Mouse (Mus musculus) gastrocnemius, postnatal 36 days (tissue): ENCODE measurements around the gene Mfsd6. TPM values are rescaled to one million over a fixed set of nuclear protein-coding genes. Genes with fewer than 3 reads are reported as not detected.

Source experiments
- DNase-seq, 2 experiments: peaks; one replicate each; pipeline ENCODE4 v3.0.0; 2022
- intact Hi-C: fragments of 180-260 bp; cut with DNase I; formaldehyde crosslinking; loops from one replicate; pipeline ENCODE4 v1.15.1; 2025
- total RNA-seq, 2 experiments: library from RNA; stranded (reverse); gene quantifications; 2 replicates each; pipeline ENCODE4 v1.2.3; 2021

The Mfsd6 gene
- total RNA-seq, 2 experiments from 2014 or later: 5.8 to 6.5 TPM

- intact Hi-C loops: no loop called here
- DNase-seq: no peak
Observed at GRCm38 (mm10) chr1:52650066-52650465, 77.2 kb downstream of the Mfsd6 start.

DNA sequence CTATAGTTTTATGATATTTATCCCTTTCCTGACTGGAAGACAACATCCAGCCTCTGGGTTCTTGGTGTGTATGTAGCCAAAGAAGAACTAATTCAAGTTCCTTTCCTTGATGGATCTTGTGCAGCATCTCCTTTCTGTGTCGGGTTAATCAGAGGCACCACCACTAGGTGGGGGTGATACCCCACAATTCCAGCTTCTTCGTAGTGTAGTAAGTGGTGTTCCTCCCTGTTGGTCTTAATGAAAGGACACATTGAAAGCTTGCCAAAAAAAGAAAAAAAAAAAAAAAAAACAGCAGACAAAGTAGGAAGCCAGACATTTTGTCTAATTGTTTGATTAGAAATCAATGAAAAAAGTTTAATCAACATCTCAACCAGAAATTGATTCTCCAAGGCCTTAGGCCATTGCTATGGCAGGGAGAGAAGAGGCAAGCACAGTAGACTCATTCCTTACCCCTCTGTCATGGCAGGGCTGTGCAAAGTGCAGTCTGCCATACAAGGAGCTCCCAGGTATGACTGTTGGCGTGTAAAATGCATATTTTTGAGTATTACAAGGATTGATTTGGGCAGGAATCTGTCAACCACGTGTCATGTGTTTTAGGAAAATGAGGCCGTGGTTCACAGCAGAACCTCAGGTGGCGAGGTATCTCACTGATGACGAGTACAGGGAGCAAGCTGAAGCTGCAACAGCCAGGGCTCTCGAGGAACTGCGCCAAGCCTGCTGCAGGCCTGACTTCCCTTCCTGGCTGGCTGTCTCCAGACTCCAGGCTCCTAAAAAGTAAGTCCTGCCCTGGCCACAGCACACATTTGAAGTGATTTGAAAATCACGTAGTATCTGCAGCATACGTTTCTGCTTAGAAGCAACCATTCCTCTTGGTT is 78.9 kb downstream of the Mfsd6 start:
- intact Hi-C loops: no loop called here
- peak; percentile 47 to 66 for DNase-seq

GRCm38 (mm10) chr1:52640736-52641135 is 86.5 kb downstream of the Mfsd6 start:
- intact Hi-C loops: no loop called here
- DNase-seq: no peak

DNA sequence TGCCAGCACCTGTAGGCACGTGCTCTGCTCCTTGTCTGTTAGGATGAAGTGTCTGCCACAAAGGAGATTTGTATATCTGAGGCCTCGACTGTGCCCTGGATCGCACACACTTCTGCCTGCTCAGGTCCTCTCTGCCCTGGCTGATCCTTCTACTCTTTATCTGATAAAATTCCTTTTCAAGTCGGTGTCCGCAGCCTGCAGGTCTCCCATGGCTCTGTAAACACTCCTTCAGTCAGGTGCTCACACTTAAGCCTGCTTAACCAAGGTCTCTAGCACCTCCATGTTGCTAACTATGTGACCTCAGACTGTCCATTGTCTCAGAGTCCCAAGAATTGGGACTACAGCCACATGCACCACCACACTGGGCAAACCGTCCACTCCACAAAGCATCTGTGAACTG is 87.0 kb downstream of the Mfsd6 start:
- intact Hi-C loops: no loop called here

DNA sequence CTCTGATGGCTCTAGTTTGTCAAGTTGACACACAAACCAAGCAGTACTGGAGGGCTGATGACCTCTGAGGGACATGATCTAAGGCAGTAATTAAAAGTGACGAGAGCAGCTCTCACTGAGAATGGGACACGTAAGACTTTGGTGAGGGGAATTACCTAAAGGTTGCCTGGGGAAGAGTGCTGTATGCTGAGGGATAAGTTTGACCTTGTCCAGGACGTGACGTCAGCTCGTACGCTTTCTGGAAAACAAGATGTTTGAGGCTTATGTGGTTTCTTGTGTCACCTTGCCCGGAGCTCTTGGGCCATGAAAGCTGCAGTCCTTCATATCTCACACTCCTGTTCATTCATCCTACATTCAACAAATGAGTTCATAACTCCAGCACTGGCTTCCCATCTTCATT is 88.2 kb downstream of the Mfsd6 start:
- intact Hi-C loops: loop anchor here (10.0 kb wide), 2 partner anchors 334 to 494 kb away; no protein-coding TSS in a partner anchor
- no peak for DNase-seq

More for the DNA sequence above, 87.0 kb downstream of the Mfsd6 start:
- no peak for DNase-seq

DNA sequence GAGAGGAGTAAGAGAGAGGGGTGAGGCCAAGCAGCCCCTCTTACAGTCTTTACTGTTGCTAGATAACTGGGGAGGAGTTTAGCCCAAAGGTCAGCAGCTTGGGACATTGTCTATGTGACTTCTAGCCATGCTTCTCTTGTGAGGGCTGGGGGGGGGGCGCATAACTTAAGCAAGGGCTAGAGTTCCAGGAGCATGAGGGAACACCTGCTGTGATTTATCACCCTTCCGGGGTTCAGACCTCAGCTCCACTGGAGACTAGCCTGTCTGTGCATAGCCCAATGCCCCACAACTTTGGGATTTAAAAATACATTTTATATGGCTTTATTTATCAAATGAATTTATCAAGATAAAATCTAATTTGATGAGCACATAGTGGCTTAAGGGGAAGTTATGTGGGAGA is 89.2 kb downstream of the Mfsd6 start:
- intact Hi-C loops: loop anchor here (10.0 kb wide), 2 partner anchors 333 to 493 kb away; no protein-coding TSS in a partner anchor
- DNase-seq: no peak

- intact Hi-C loops: loop anchor here (10.0 kb wide), 2 partner anchors 331 to 491 kb away; no protein-coding TSS in a partner anchor
- DNase-seq: no peak
Observed at GRCm38 (mm10) chr1:52635932-52636331, 91.3 kb downstream of the Mfsd6 start.

- DNase-seq: no peak
- intact Hi-C loops: loop anchor here (10.0 kb wide), 2 partner anchors 329 to 489 kb away; no protein-coding TSS in a partner anchor
Observed at GRCm38 (mm10) chr1:52634251-52634650, 93.0 kb downstream of the Mfsd6 start.

DNA sequence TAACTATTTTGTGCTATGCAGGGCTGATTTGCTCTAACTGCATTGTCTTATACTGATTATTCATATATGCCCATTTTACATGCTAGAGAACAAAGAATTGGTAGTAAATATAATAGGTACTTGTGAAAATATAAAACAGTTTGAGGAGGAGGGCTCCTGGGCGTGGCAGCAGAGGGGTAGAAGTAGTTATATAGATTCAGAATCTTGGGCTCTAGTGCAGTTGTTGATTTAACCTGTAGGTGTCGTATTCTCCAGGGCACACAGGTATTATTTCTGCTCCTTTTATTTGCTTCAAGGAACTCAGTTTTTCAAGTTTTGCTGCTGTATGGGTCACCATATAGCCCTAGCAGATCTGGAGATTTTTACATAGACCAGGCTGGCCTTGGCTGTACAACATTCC is 95.7 kb downstream of the Mfsd6 start:
- intact Hi-C loops: loop anchor here (2.0 to 10.0 kb wide), 3 partner anchors 131 to 487 kb away; partner anchors contain the start of gene Nab1
- no peak for DNase-seq

DNA sequence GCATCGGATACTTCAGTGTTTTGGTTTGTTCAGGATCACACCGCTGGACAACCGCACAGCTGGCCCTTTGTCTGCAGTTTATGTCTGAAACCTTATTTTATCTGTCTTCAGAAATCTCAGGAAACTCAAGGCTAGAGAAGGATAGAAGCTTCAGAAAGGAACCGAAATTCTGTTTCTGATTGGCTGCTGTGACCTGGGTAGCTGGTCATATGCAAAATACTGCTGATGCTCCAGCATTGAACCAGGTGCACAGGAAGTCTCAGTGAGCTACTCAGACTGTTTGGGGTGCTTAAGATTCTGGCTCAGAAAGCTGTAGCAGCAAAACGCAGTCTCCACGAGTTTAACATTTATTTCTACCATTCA is 96.3 kb downstream of the Mfsd6 start:
- DNase-seq: no peak

DNA sequence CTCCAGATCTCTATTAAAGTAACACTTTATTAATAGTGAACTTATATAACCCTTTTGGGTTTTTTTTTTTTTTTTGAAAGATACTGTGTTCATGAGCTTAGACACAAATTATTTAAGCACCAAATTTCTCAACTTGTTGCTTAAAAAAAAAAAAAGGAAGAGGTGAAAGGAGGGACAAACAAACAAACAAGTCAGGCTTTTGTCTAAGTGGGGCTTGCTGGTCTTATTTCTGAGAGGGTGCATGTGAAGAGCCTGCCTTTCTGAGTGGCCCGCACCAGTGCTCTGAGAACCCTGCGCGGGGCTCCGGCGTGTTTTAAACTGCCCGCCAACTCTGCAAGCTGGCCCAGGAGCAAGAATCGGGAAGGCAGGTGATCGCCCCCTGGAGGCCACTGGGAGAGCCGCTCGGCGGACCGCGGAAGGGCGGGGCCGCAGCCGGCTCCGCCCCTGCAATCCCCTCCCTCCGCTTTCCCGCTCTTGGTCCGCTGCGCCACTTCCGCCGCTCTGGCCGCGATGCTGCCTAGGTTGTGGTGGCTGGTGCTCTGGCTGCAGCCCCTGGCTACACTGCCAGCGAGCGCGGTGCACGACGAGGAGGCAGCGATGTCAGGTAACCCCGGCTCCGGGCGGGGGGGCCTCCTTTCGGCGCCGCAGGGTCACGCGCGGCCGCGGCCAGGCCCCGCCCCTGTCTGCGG is 96.9 kb downstream of the Mfsd6 start, which contains the start of gene Nemp2:
TSS of gene Nemp2 (plus strand) at position 456 of the 689 bp plus-strand sequence.
- DNase-seq: peak; percentile 85 to 91
- intact Hi-C loops: loop anchor here (2.0 to 10.0 kb wide), 3 partner anchors 130 to 486 kb away; partner anchors contain the start of gene Nab1

More for the DNA sequence above, 96.3 kb downstream of the Mfsd6 start:
- intact Hi-C loops: loop anchor here (2.0 to 10.0 kb wide), 3 partner anchors 130 to 486 kb away; partner anchors contain the start of gene Nab1

DNA sequence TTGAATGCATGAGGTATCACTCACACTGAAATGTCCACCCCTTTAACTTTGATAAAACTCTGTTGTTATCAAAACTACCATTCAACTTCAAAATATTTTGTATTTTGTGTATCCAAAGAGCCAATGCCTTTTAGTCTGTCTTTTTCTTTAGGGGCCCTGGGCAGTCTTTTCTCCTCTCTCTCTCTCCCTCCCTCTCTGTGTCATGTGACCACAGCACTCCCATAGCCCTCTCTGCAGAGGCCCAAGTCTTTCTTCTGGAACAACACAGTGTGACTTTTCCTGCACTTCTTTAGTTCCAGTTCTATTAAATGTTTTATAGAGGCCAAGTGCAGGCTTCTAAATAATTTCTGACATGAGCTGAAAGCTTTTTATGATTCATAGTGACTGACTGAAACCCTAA is 106.8 kb downstream of the Mfsd6 start:
- no peak for DNase-seq
- intact Hi-C loops: no loop called here

DNA sequence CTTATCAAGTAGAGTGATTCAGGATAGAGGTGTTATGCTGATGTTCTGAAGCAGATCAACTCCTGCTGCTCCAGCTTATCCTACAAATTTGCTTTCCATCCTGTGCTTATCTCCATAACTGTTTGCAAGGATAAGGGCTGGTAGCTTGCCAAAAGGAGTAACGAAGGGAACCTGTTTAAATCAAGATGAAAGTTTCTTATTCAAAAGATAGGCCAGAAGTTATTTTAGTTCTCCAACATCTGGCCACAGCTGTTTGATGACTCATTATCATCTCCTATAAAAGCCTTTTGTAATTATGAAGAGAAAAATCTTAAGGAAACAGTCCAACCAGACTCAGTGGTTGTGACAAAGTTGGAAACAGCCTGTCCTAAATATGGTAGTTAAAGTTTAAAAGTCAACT is 109.0 kb downstream of the Mfsd6 start:
- intact Hi-C loops: no loop called here
- no peak for DNase-seq

GRCm38 (mm10) chr1:52608486-52608885 is 118.8 kb downstream of the Mfsd6 start:
- no peak for DNase-seq
- intact Hi-C loops: no loop called here

- intact Hi-C loops: no loop called here
- DNase-seq: no peak
Observed at GRCm38 (mm10) chr1:52607700-52608099, 119.6 kb downstream of the Mfsd6 start.

Other genes with a start within 250 kb of the Mfsd6 start
- gene Nab1, start 226.8 kb downstream of the Mfsd6 start, total RNA-seq: 10 to 100 TPM in 1 of 2 experiments, 1 to 10 TPM in 1; 9.3 to 11.7 TPM
- under 1 TPM; 0.26 to 0.39 TPM for gene Nemp2, start 96.8 kb downstream of the Mfsd6 start, total RNA-seq
- 1 to 10 TPM; 6.6 to 9.0 TPM for gene Inpp1, start 90.2 kb upstream of the Mfsd6 start, total RNA-seq
- gene Hibch, start 117.5 kb upstream of the Mfsd6 start, total RNA-seq: 10 to 100 TPM; 35.7 to 37.3 TPM